Mouse (Mus musculus): ENCODE measurements around the gene D5Ertd577e.

The D5Ertd577e gene

GRCm38 (mm10) chr5:95456506-95456905 is at the start of gene D5Ertd577e:
Gene D5Ertd577e, plus strand, starts transcription at chr5:95456806.
- in situ Hi-C loops (cut with MboI, MseI), result loop anchor here (5.0 to 10.0 kb wide), 3 partner anchors 321 to 1292 kb away; partner anchors contain the start of gene E330014E10Rik (in 1 of the 2)

- in situ Hi-C loops (cut with MboI, MseI), result loop anchor here (10.0 to 25.0 kb wide), 8 partner anchors 54 to 1648 kb away; no protein-coding TSS in a partner anchor
Observed at GRCm38 (mm10) chr5:95510458-95510857, 53.9 kb downstream of the D5Ertd577e start, which contains the start of gene Gm3286. Gene Gm3286, plus strand, starts transcription at chr5:95510758.
